Mouse (Mus musculus) cerebellum, adult 2 months (tissue): Measurements from ENCODE around the gene Hectd4. TPM values are rescaled to one million over a fixed set of nuclear protein-coding genes. Genes with fewer than 3 reads are reported as not detected.

Source experiments
- DNase-seq, 2 experiments: peaks; one replicate each; pipeline ENCODE4 v3.0.0; 2021
- H3K27ac ChIP-seq: fragments of 200-500 bp; 2 replicates; pipeline ENCODE4 v1.5.1; 2012; ENCODE audit warnings: low read length, control low read depth, inconsistent platforms; ENCODE audit not compliant: insufficient read depth
- H3K27me3 ChIP-seq: fragments of 200-500 bp; 2 replicates; pipeline ENCODE4 v1.6.1; 2012; ENCODE audit warnings: inconsistent platforms, mild to moderate bottlenecking, low read length, moderate library complexity; ENCODE audit not compliant: control insufficient read depth, insufficient read depth
- H3K4me1 ChIP-seq: fragments of 200-500 bp; 2 replicates; pipeline ENCODE4 v1.6.1; 2011; ENCODE audit warnings: low read length; ENCODE audit not compliant: control insufficient read depth, insufficient read depth
- H3K4me3 ChIP-seq: fragments of 200-500 bp; replicated peaks from 2 replicates; pipeline ENCODE3; 2011; ENCODE audit warnings: mild to moderate bottlenecking, low read depth, low read length, control low read depth; ENCODE audit not compliant: insufficient read depth
- CTCF ChIP-seq: fragments of 200-500 bp; IDR thresholded peaks from 2 replicates; pipeline ENCODE4 v1.5.1; 2011; ENCODE audit warnings: low read depth, mild to moderate bottlenecking, control low read depth, low read length, moderate library complexity, borderline replicate concordance; ENCODE audit not compliant: insufficient read depth
- POLR2A ChIP-seq: fragments of 200-500 bp; IDR thresholded peaks from 2 replicates; pipeline ENCODE4 v1.6.1; 2011; ENCODE audit warnings: low read length, control low read depth, borderline replicate concordance; ENCODE audit not compliant: insufficient read depth
- WGBS: fragments of 180-500 bp; shearing (Covaris S2); methylation state at CpG from one replicate; pipeline ENCODE4 v1.1.7; 2018; 5-methylcytosine and 5-hydroxymethylcytosine counted together
- polyA plus RNA-seq: library from polyadenylated mRNA; depleted of rRNA; stranded (reverse); fragments of >200 nt; gene quantifications from 2 replicates; pipeline ENCODE4 v1.2.3, GENCODE M21; 2012

Hectd4 gene
- polyA plus RNA-seq, 1 experiment: 81.2 TPM

GRCm38 (mm10) chr5:121188265-121188664 is 31.8 kb upstream of the Hectd4 start:
- 65% methylated on average over 9 of the region's 9 CpGs for WGBS
- peak overlapping the region; percentile 44 for H3K4me3 ChIP-seq
- no peaks in the 10 kb centered on the region for H3K27me3 ChIP-seq
- TF ChIP-seq CTCF: no peak
- DNase-seq: no peak
- peaks cover 40% of the 10 kb centered on the region for H3K4me1 ChIP-seq
- H3K27ac ChIP-seq: peak overlapping the region; percentile 76; the same call in 1 of the 2 replicates

DNA sequence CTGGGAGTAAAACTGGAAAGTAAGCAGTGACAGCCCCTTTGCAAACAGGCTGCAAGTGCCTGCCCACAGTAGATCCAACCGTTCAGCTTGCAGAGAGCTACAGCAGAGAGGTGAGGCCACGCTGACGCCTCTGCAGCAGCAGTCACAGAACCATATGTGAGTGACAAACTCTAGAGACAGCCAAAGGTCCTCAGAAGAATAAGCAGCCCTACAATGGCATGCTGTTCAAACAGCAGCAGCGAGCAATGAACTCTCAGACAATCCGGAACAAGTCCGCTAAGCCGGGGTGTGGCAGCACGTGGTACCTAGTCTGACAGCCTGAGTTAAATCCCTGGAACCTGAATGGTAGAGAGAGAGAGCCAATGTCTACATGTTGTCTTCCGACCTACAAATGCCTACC is 30.8 kb upstream of the Hectd4 start:
- no peak for DNase-seq
- Histone ChIP-seq H3K27ac (peak overlapping the region; percentile 12; the same call in 1 of the 2 replicates), H3K4me1 (peaks cover 31% of the 10 kb centered on the region), H3K27me3 (no peaks in the 10 kb centered on the region), H3K4me3 (peak overlapping the region; percentile 2)
- TF ChIP-seq POLR2A (no peak), CTCF (no peak)
- WGBS: 32% methylated on average over 9 of the region's 9 CpGs

DNA sequence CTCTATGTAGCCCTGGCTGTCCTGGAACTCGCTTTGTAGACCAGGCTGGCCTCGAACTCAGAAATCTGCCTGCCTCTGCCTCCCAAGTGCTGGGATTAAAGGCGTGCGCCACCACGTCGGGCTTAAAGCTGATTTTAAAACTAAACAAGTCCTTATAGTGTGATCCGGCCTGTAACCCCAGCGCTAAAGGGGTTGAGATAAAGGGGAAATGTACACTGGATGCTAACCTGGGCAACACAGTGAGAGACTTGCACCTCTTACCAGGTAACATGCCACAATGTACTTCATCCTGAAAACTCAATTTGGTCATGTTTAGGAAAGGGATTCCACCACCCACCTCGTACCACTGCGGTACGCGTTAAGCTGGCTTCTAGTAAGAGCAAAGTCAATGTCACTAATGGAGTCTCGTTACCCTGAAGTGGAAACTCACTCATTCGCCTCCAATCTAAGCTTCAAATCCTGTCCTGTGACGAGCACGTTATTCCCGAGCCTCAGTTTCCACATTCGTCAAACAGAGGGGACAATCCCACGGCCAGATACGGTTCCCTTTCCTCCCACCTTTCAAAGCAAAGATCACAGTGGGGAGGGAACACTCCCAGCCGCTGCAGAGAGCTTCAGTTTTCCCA is 29.7 kb upstream of the Hectd4 start:
- Histone ChIP-seq H3K4me3 (peak overlapping the region; percentile 80), H3K27me3 (no peaks in the 10 kb centered on the region), H3K4me1 (peaks cover 20% of the 10 kb centered on the region), H3K27ac (peak overlapping the region; percentile 89)
- DNase-seq: no peak
- TF ChIP-seq POLR2A (no peak), CTCF (no peak)
- WGBS: 29% methylated on average over 21 of the region's 21 CpGs

DNA sequence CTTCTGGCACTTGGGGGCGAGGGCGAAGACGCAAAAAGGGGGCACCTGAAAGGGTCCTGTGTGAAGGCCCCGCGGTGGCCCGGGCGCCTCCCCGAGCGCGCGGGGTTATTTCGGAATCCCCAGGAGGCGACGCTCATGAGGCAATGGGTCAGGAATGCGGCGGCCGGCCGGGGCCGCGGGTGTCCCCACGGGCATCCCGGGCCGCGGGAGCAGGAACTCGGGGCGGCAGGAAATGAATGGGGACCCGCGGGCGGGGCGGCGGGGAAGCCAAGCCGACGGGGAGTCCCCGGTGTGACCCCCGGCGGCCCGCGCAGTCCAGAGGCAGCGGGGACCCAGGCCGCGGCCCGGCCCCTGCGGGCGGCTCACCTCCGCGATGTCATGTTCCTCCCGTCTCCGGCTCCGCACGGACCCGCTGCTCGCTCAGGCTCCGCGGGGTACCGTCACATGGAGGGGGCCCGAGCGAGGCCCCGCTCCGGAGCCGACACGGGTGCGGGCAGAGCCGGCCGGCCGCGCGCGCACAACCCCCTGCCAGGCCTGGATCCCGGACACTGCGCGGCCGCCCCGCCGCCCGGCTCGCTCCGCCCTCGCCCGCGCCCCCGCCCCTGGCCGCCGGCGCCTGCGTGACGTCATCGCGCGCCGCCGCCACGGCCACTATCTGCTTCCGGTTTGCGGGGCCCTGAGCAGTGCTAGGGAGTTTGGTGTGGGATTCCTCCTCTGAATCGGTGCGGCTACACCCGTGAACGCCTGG is 29.0 kb upstream of the Hectd4 start, which contains the start of gene Ptpn11:
Gene Ptpn11, minus strand, starts transcription at position 562 of the 748 bp plus-strand sequence.
- H3K4me1 ChIP-seq: peaks cover 15% of the 10 kb centered on the region
- whole genome bisulfite sequencing: 1% methylated on average over 98 of the region's 98 CpGs
- peak; percentile 86 to 87 for DNase-seq
- peak within 1 kb of the TSS; percentile 89 for H3K27ac ChIP-seq
- no peaks in the 10 kb centered on the region for H3K27me3 ChIP-seq
- peak; percentile 94; the same call in 1 of the 2 replicates for TF ChIP-seq POLR2A
- no peak for TF ChIP-seq CTCF
- H3K4me3 ChIP-seq: peak within 1 kb of the TSS; percentile 88

GRCm38 (mm10) chr5:121191584-121191906 is 28.5 kb upstream of the Hectd4 start:
- H3K4me1 ChIP-seq: peaks cover 15% of the 10 kb centered on the region
- DNase-seq: no peak
- WGBS: 9% methylated on average over 17 of the region's 17 CpGs
- H3K4me3 ChIP-seq: peak overlapping the region; percentile 88
- TF ChIP-seq POLR2A: no peak
- TF ChIP-seq CTCF: no peak
- H3K27me3 ChIP-seq: no peaks in the 10 kb centered on the region
- H3K27ac ChIP-seq: peak overlapping the region; percentile 76

- no peaks in the 10 kb centered on the region for H3K27me3 ChIP-seq
- no peak overlapping the region for H3K27ac ChIP-seq
- no peak for DNase-seq
- peaks cover 2% of the 10 kb centered on the region; the same call in 1 of the 2 replicates for H3K4me1 ChIP-seq
- WGBS: 11% methylated on average over 1 of the region's 1 CpGs
- no peak overlapping the region for H3K4me3 ChIP-seq
- no peak for TF ChIP-seq CTCF
- TF ChIP-seq POLR2A: no peak
These were observed 25.8 kb upstream of the Hectd4 start for GRCm38 (mm10) chr5:121194173-121194572.

GRCm38 (mm10) chr5:121196764-121197163 is 23.3 kb upstream of the Hectd4 start:
- H3K4me3 ChIP-seq: no peak overlapping the region
- H3K27ac ChIP-seq: no peak overlapping the region
- TF ChIP-seq CTCF: no peak
- TF ChIP-seq POLR2A: no peak
- H3K27me3 ChIP-seq: no peaks in the 10 kb centered on the region
- no peaks in the 10 kb centered on the region for H3K4me1 ChIP-seq
- DNase-seq: no peak
- 47% methylated on average over 5 of the region's 5 CpGs for WGBS

DNA sequence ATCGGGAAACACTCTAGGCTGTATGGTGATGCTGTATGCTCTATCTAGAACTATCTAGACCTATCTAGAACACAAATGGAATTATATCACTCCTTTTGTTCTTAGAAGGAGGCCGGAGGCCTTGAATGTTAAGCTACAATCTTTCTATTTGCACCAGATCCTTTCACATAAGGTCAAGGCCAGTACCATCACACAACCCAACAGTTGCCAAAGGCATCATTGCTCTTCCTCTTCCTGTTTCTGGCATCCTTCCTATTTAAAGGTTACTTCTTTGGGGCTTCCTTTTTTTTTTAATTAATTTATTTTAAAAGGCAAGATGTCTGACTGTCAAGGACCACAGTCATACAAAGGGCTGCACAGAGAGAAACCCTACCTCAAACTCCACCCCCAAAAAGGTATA is 22.7 kb upstream of the Hectd4 start:
- WGBS: 50% methylated on average over 2 of the region's 2 CpGs

More for the DNA sequence above, 22.7 kb upstream of the Hectd4 start:
- TF ChIP-seq POLR2A: no peak
- no peak for TF ChIP-seq CTCF
- H3K27ac ChIP-seq: no peak overlapping the region
- no peaks in the 10 kb centered on the region for H3K4me1 ChIP-seq
- H3K27me3 ChIP-seq: no peaks in the 10 kb centered on the region
- H3K4me3 ChIP-seq: no peak overlapping the region
- DNase-seq: no peak
